Comparison of ENCODE assay signal across 9 mouse cellular contexts in the genomic region with DNA sequence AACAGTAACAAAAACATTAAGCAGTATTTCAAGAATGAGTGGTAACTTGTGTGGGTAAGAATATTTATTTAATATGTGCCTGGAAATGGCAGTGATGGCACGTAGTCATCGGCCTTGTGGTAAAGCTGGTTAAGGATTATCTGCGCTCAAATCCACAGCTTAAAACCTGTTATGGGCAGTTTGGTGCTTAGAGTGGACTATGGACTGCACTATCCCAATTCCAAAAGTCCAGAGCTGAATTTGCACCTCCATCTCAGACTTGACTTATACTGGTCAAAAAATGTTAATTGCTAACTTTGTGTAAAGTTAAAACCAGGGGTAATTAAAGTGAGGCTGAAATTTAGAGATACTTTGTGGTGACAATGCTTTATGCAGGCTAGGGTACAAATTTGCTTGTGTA. TPM values are rescaled to one million over a fixed set of nuclear protein-coding genes. Genes with fewer than 3 reads are reported as not detected.
DNase-seq lines count a peak whose midpoint lies in the region; ATAC-seq and TF ChIP-seq lines count a peak whose summit lies in the region.
"Had no signal": no experiment of that assay in that cellular context is flagged by ENCODE, and none has a peak within 500 bp of the region (broad histone marks: within the 10 kb centered on the region; RNA-seq: fewer than 3 reads in every experiment).

No protein-coding gene starts in this region.

- H3K4me1 ChIP-seq in lung, embryonic 16.5 days (replicated peaks; ENCODE audit: control insufficient read depth, insufficient read depth, low read length) = peaks cover 27% of the 10 kb centered on the region
- no peaks in the 10 kb centered on the region for H3K4me1 ChIP-seq in lung, postnatal 0 days (ENCODE audit: insufficient read depth, low read depth, low read length)
- H3K4me1 ChIP-seq in embryonic facial prominence, embryonic 14.5 days (ENCODE audit: control insufficient read depth, insufficient read depth, low read length) = peaks cover 24% of the 10 kb centered on the region; the same call in 1 of the 2 replicates
- peaks cover 20% of the 10 kb centered on the region for H3K4me1 ChIP-seq in liver, postnatal 0 days (ENCODE audit: insufficient read depth)

- no peak for TF ChIP-seq CTCF in lung, postnatal 0 days (IDR thresholded peaks at IDR 0.05)
- TF ChIP-seq CTCF in liver, postnatal 0 days (IDR thresholded peaks at IDR 0.05; ENCODE audit: low read depth) = no peak

- TF ChIP-seq EP300 in lung, postnatal 0 days (IDR thresholded peaks at IDR 0.05) = no peak
- TF ChIP-seq EP300 in liver, postnatal 0 days (IDR thresholded peaks at IDR 0.05; ENCODE audit: low read depth) = no peak

- DNase-seq in lung, postnatal 0 days (ENCODE audit: low spot score) = no peak
- no peak for DNase-seq in embryonic facial prominence, embryonic 14.5 days (ENCODE audit: low spot score)
- peak; percentile 71 to 79 for DNase-seq in kidney, adult 8-10 months
- DNase-seq in liver, postnatal 0 days = no peak
- no peak for DNase-seq in left cerebral cortex, postnatal 14 days (ENCODE audit: low spot score in 2 of 2)
- no peak for DNase-seq in gastrocnemius, postnatal 36 days
- DNase-seq: cerebellum, adult 9-10 months; lung, postnatal 36 days had no signal

- ATAC-seq in lung, embryonic 16.5 days (ENCODE audit: low read depth) = no peak
- ATAC-seq in lung, postnatal 0 days = no peak
- no peak for ATAC-seq in embryonic facial prominence, embryonic 14.5 days (ENCODE audit: low read depth)
- ATAC-seq in liver, postnatal 0 days = no peak

- 0 out of 2 replicates have a peak overlapping the region, but pooled peaks have one; percentile 37 for H3K9ac ChIP-seq in lung, embryonic 16.5 days (ENCODE audit: low read length)
- H3K9ac ChIP-seq in lung, postnatal 0 days (replicated peaks; ENCODE audit: low read depth) = no peak overlapping the region
- no peak overlapping the region for H3K9ac ChIP-seq in embryonic facial prominence, embryonic 14.5 days (ENCODE audit: low read depth, low read length)
- H3K9ac ChIP-seq in liver, postnatal 0 days (replicated peaks) = peak overlapping the region; percentile 79

- H3K9me3 ChIP-seq in lung, embryonic 16.5 days (ENCODE audit: control insufficient read depth, low read length) = no peaks in the 10 kb centered on the region
- no peaks in the 10 kb centered on the region for H3K9me3 ChIP-seq in lung, postnatal 0 days (ENCODE audit: low read length)
- no peaks in the 10 kb centered on the region for H3K9me3 ChIP-seq in embryonic facial prominence, embryonic 14.5 days (ENCODE audit: control insufficient read depth, low read length)
- no peaks in the 10 kb centered on the region for H3K9me3 ChIP-seq in liver, postnatal 0 days (ENCODE audit: low read length)

- no peaks in the 10 kb centered on the region for H3K27me3 ChIP-seq in lung, embryonic 16.5 days (ENCODE audit: control insufficient read depth, insufficient read depth, low read depth, low read length)
- H3K27me3 ChIP-seq in lung, postnatal 0 days (replicated peaks; ENCODE audit: insufficient read depth, low read length) = no peaks in the 10 kb centered on the region
- H3K27me3 ChIP-seq in embryonic facial prominence, embryonic 14.5 days (replicated peaks; ENCODE audit: control insufficient read depth, insufficient read depth, low read length) = no peaks in the 10 kb centered on the region
- H3K27me3 ChIP-seq in liver, postnatal 0 days (ENCODE audit: insufficient read depth, low read length) = no peaks in the 10 kb centered on the region

- peak overlapping the region; percentile 69 for H3K4me2 ChIP-seq in lung, embryonic 16.5 days (ENCODE audit: low read depth, low read length)
- H3K4me2 ChIP-seq in lung, postnatal 0 days (replicated peaks; ENCODE audit: low read depth, low read length) = no peak overlapping the region
- peak overlapping the region; percentile 62 for H3K4me2 ChIP-seq in embryonic facial prominence, embryonic 14.5 days (ENCODE audit: low read depth, low read length)
- peak overlapping the region; percentile 79 for H3K4me2 ChIP-seq in liver, postnatal 0 days (ENCODE audit: low read depth, low read length)

- peak overlapping the region; percentile 48 for H3K4me3 ChIP-seq in lung, embryonic 16.5 days (ENCODE audit: low read length)
- H3K4me3 ChIP-seq in lung, postnatal 0 days (ENCODE audit: low read depth, low read length) = no peak overlapping the region
- peak overlapping the region; percentile 78; the same call in 1 of the 2 replicates for H3K4me3 ChIP-seq in embryonic facial prominence, embryonic 14.5 days (ENCODE audit: low read depth, low read length)
- H3K4me3 ChIP-seq in liver, postnatal 0 days (ENCODE audit: low read depth, low read length) = peak overlapping the region; percentile 96

- intact Hi-C loops in left cerebral cortex, postnatal 14 days (cut with DNase I) = no loop called here
- intact Hi-C loops in gastrocnemius, postnatal 36 days (cut with DNase I) = loop anchor here (5.0 kb wide), 1 partner anchor 1730 kb away; a partner anchor contains a TSS

- 82% methylated on average over 3 of the region's 3 CpGs for WGBS in lung, embryonic 16.5 days
- 74% methylated on average over 3 of the region's 3 CpGs for whole genome bisulfite sequencing in lung, postnatal 0 days
- 91% methylated on average over 3 of the region's 3 CpGs for WGBS in embryonic facial prominence, embryonic 14.5 days
- WGBS in liver, postnatal 0 days (ENCODE audit: insufficient replicate concordance) = 42% methylated on average over 3 of the region's 3 CpGs

- H3K27ac ChIP-seq in lung, embryonic 16.5 days (ENCODE audit: low read length) = no peak overlapping the region
- no peak overlapping the region for H3K27ac ChIP-seq in lung, postnatal 0 days (ENCODE audit: low read length)
- H3K27ac ChIP-seq in embryonic facial prominence, embryonic 14.5 days (replicated peaks; ENCODE audit: low read depth, low read length) = no peak overlapping the region
- H3K27ac ChIP-seq in liver, postnatal 0 days (ENCODE audit: low read depth) = peak overlapping the region; percentile 99

- no peaks in the 10 kb centered on the region for H3K36me3 ChIP-seq in lung, embryonic 16.5 days (ENCODE audit: control insufficient read depth, insufficient read depth, low read length)
- no peaks in the 10 kb centered on the region for H3K36me3 ChIP-seq in lung, postnatal 0 days (ENCODE audit: insufficient read depth, low read length)
- H3K36me3 ChIP-seq in embryonic facial prominence, embryonic 14.5 days (ENCODE audit: control insufficient read depth, insufficient read depth, low read length) = peaks cover 4% of the 10 kb centered on the region; the same call in 1 of the 2 replicates
- peaks cover 19% of the 10 kb centered on the region for H3K36me3 ChIP-seq in liver, postnatal 0 days (replicated peaks; ENCODE audit: insufficient read depth, low read length)

RNA-seq across cellular contexts. Expression of a gene that starts 2.7 kb away (rescaled TPM):
- 350 and 356 TPM in 2 replicates for polyA plus RNA-seq in lung, embryonic 16.5 days (2015; fragmentation: Nextera tagmentation; extraction: Ambion mirVana)
- 34.2 and 41.6 TPM in 2 replicates for polyA plus RNA-seq in lung, postnatal 0 days (2015; fragmentation: Nextera tagmentation; extraction: Ambion mirVana)
- 283 and 285 TPM in 2 replicates for polyA plus RNA-seq in embryonic facial prominence, embryonic 14.5 days (2014; fragmentation: Nextera tagmentation; extraction: Ambion mirVana)
- 278 and 292 TPM in 2 replicates for polyA plus RNA-seq in liver, postnatal 0 days (2015; fragmentation: Nextera tagmentation; extraction: Ambion mirVana)
- total RNA-seq in left cerebral cortex, postnatal 14 days (2021) = 1 to 10 TPM; 2.4 to 3.6 TPM
- total RNA-seq in gastrocnemius, postnatal 36 days (2021) = 1 to 10 TPM in 1 of 2 experiments, under 1 TPM in 1; 0.99 to 1.9 TPM

RNA-seq across cellular contexts. Expression of a gene that starts 3.7 kb away (rescaled TPM):
- polyA plus RNA-seq in lung, embryonic 16.5 days (2015; fragmentation: Nextera tagmentation; extraction: Ambion mirVana) = 27.5 and 28.3 TPM in 2 replicates
- 27.2 and 28.9 TPM in 2 replicates for polyA plus RNA-seq in lung, postnatal 0 days (2015; fragmentation: Nextera tagmentation; extraction: Ambion mirVana)
- polyA plus RNA-seq in embryonic facial prominence, embryonic 14.5 days (2014; fragmentation: Nextera tagmentation; extraction: Ambion mirVana) = 30.8 and 31.4 TPM in 2 replicates
- polyA plus RNA-seq in liver, postnatal 0 days (2015; fragmentation: Nextera tagmentation; extraction: Ambion mirVana) = 11.1 and 12.2 TPM in 2 replicates
- total RNA-seq in left cerebral cortex, postnatal 14 days (2021) = 10 to 100 TPM; 16.0 to 16.9 TPM
- total RNA-seq in gastrocnemius, postnatal 36 days (2021) = 1 to 10 TPM; 8.4 to 8.9 TPM

Comparison
In these comparisons a context has a peak if more than half of its experiments do, and no peak if none do; other contexts are left out.
1. H3K9ac ChIP-seq: peak in lung, embryonic 16.5 days (single experiment) and liver, postnatal 0 days (single experiment); none in lung, postnatal 0 days (single experiment) and embryonic facial prominence, embryonic 14.5 days (single experiment).
2. DNase-seq: peak in kidney, adult 8-10 months (2 of 2); none in lung, postnatal 0 days (single experiment), embryonic facial prominence, embryonic 14.5 days (single experiment), liver, postnatal 0 days (single experiment), left cerebral cortex, postnatal 14 days (0 of 2) and gastrocnemius, postnatal 36 days (0 of 2).